Mouse (Mus musculus): Measurements from ENCODE around the gene Plod3.

The Plod3 gene

DNA sequence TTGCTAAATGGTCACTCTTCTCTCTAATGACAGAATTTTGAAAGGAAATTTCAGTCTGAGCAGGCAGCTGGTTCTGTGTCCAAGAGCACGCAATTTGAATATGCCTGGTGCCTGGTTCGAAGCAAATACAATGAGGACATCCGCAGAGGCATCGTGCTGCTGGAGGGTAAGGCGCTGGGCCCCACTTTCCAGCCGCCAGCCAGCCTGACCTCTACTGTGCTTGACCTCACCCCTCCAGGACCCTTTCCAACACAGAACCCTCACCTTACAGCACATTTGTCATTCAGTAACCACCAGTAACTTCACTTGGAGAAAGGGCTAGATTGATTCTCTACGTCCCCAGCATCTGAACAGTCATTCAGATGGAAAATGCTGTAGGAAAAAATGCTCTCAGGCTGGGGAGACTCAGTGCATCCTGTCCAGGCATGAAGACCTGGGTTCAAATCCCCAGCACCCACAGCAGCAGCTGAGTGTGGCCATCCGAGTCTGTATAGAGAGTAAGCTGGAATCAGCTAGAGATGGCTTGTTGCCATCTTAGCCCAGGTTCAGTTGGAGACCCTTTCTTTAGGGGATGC is 23.8 kb upstream of the Plod3 start:
- in situ Hi-C loops (cut with MboI; ENCODE audit: low sequenced_read_pairs): no loop called here

- in situ Hi-C loops (cut with MboI; ENCODE audit: low sequenced_read_pairs): no loop called here
Observed at GRCm38 (mm10) chr5:136965210-136965609, 21.6 kb upstream of the Plod3 start.

DNA sequence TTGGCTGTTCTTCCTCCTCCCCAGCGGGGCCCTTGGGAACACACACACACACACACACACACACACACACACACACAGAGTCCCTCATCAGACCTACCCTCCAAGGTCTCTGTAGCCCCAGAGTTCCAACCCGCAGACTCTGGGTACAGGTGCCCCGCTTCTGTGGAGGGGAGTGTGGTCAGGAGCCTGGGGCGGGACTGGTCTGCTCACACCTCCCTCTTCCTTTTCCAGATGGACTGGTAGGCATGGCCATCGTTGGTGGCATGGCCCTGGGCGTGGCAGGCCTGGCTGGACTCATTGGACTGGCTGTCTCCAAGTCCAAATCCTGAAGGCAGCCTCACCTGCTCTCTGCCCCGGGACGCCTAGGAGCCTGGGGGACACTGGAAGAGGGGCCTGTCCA is 21.1 kb upstream of the Plod3 start:
- in situ Hi-C loops (cut with MboI; ENCODE audit: low sequenced_read_pairs): no loop called here

- in situ Hi-C loops (cut with MboI; ENCODE audit: low sequenced_read_pairs): no loop called here
Observed at GRCm38 (mm10) chr5:136966331-136966730, 20.5 kb upstream of the Plod3 start, which contains the start of gene Cldn15. Gene Cldn15, plus strand, starts transcription at chr5:136966616.

- in situ Hi-C loops (cut with MboI; ENCODE audit: low sequenced_read_pairs): no loop called here
Observed at GRCm38 (mm10) chr5:136966861-136967455, 19.9 kb upstream of the Plod3 start.

- in situ Hi-C loops (cut with MboI; ENCODE audit: low sequenced_read_pairs): no loop called here
Observed at GRCm38 (mm10) chr5:136967592-136967991, 19.2 kb upstream of the Plod3 start.

DNA sequence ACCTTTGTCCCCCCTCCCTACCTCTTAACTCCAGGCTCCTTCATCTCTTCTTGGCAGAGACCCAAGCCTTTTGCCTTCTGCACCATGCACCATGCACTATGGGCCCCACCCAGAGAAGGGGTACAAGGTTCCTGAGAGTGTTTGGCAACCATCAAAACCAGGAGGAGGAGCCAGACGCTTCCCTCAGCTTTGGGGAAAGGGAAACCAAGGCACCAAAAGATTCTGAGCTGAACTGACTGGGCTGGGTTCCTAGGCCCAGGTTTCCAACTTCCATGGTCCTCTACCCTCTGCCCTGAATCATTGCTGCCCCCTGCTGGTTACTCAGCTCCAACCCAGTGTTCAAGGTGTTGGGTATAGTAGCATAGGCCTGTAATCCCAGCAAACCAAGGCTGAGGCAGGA is 16.1 kb upstream of the Plod3 start:
- in situ Hi-C loops (cut with MboI; ENCODE audit: low sequenced_read_pairs): no loop called here

GRCm38 (mm10) chr5:136973670-136974069 is 13.1 kb upstream of the Plod3 start:
- in situ Hi-C loops (cut with MboI; ENCODE audit: low sequenced_read_pairs): no loop called here

- in situ Hi-C loops (cut with MboI; ENCODE audit: low sequenced_read_pairs): no loop called here
Observed at GRCm38 (mm10) chr5:136977769-136978168, 9.1 kb upstream of the Plod3 start.

DNA sequence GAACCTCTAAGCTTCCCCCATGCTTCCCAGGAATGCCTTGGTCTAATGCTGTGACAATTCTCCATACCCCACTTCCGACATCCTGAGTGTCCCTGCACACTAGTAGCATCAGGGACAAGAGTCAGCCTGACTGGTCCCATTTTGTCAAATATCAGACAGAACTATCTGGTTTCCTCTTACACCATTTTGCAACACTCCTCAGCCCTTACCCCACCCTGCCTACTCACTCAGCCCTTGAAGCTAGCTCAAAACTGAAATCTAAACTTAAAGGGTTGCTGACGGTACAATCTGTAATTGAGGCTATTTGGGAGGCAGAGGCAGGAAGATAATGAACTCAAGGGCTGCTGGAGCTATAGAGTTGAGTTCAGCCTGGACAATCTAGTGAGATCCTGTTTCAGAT is 7.1 kb upstream of the Plod3 start:
- in situ Hi-C loops (cut with MboI; ENCODE audit: low sequenced_read_pairs): no loop called here

DNA sequence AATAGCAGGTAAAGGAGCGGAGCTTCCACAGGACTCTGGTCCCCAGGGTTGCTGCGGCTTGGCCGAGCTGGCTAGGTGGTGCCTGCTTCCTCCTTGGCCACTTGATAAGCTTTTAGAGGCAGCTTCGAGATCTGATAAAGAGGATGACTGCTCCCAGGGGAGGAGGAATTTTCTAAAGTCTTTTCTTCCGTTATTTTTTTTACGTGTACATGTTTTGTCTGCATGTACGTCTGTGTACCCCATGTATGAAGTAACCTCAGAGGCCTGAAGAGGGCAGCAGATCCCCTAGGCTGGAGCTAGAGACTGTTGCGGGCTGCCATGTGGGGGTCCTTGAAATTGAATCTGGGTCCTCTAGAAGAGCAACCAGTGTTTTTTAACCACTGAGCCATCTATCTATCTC is 5.8 kb upstream of the Plod3 start:
- in situ Hi-C loops (cut with MboI; ENCODE audit: low sequenced_read_pairs): no loop called here

DNA sequence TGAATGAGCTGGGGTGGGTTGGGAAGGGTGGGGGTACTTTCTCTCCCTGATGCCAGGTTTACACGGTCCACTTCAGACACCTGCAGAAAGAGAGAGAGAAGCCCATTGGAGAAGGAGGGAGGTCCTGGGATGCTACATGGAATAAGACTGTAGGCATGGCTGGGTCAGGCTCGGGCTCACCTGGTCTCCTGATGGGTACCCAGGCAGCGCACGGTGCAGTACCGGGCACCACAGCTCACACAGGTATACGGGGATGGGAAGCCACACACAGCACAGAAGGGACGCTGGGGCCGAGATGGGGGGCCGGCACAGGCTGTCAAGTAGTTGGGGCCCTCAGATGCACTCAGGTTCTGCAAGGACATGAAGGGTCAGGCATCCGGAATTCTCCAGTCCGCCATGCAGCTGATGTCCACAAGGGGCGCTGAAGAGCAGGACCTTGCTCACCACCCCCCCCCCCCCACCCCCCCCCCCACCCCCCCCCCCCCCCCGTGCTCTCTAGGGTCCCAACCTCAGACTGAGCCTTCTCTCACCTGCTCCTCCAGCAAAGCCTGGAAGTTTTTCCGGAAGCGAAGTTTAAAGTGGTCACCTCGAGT is 4.4 kb upstream of the Plod3 start:
- in situ Hi-C loops (cut with MboI; ENCODE audit: low sequenced_read_pairs): no loop called here

DNA sequence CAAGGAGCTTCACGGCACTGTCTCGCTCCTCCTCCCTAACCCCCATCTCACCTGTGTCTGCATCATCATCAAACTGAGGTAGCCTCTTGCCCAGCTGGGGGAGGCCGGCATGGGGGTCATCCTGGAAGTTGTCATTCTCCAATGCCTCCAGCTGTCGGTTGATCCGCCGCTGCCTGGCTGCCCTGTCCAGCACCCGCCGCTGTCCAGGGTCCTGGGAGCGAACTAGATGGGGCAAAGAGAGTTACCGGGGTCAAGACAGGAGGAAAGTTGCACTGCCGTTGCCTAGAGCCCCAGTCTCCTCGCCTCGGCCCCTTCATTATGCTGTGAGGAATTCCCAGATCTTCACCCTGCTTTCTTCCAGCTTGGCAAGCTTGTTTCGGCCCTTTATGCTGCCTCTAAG is 2.0 kb upstream of the Plod3 start:
- in situ Hi-C loops (cut with MboI; ENCODE audit: low sequenced_read_pairs): no loop called here

DNA sequence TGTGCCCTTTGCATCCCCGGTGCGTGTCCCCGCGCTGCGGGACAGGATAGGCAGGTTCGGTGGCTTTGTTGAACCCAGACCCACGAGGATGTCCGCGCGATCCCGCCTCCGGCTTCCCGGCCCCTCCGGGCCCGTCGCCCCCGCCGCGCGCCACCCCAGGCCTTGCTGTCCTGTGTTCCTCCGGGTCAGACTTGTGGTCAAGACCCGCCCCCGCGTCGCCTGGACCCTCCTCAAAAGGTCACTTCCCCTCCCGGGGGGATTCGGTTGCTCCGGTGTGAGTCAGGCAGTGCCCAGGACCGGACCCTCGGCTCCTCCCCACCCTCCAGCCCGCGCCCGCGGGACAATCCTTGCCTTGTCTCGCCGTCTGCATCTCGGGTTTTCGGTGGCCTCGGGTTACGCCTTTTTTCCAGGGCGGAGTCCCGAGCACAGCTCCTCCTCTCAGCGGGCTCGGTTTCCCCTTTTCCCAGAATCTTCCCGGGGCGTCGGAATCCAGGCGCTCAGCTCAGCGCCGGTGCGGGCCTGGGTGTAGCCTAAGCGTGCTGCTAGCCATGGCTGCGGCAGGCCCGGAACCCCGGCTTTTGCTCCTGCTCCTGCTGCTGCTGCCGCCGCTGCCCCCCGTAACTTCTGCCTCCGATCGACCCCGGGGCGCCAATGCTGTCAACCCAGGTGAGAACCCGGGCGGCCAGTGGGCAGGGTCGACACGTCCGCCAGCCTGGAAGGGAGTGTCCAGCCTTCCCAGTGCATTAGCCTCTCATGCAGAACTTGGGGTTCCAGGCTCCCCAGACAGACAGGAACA is 517 bp downstream of the Plod3 start:
- in situ Hi-C loops (cut with MboI; ENCODE audit: low sequenced_read_pairs): no loop called here

- in situ Hi-C loops (cut with MboI; ENCODE audit: low sequenced_read_pairs): no loop called here
Observed at GRCm38 (mm10) chr5:136987934-136988271, 1.1 kb downstream of the Plod3 start, which contains the start of gene Znhit1. Gene Znhit1, minus strand, starts transcription at chr5:136988021.

- in situ Hi-C loops (cut with MboI; ENCODE audit: low sequenced_read_pairs): no loop called here
Observed at GRCm38 (mm10) chr5:136988420-136988819, 1.6 kb downstream of the Plod3 start.

GRCm38 (mm10) chr5:136989801-136990200 is 3.0 kb downstream of the Plod3 start:
- in situ Hi-C loops (cut with MboI; ENCODE audit: low sequenced_read_pairs): no loop called here

- in situ Hi-C loops (cut with MboI; ENCODE audit: low sequenced_read_pairs): no loop called here
Observed at GRCm38 (mm10) chr5:136999449-136999848, 12.6 kb downstream of the Plod3 start.

DNA sequence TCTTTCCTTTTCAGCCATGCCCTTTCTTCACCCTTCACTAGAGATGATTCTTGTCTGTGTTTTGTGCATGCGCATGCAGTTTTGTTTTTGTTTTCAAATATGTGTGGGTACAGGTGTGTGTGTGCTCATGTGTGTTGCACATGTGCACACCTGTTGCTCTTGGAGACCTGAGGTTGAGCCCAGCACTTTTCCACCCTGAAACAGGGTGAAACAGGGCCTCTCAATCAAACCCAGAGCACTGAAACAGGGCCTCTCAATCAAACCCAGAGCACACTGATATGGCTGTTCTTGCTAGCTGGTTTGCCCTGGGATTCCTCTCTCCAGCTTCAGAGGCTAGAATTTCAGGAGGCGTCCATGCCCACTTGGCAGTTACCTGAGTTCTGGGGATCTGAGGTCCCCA is 13.8 kb downstream of the Plod3 start:
- in situ Hi-C loops (cut with MboI; ENCODE audit: low sequenced_read_pairs): no loop called here

GRCm38 (mm10) chr5:137007276-137007675 is 20.5 kb downstream of the Plod3 start:
- in situ Hi-C loops (cut with MboI; ENCODE audit: low sequenced_read_pairs): no loop called here

DNA sequence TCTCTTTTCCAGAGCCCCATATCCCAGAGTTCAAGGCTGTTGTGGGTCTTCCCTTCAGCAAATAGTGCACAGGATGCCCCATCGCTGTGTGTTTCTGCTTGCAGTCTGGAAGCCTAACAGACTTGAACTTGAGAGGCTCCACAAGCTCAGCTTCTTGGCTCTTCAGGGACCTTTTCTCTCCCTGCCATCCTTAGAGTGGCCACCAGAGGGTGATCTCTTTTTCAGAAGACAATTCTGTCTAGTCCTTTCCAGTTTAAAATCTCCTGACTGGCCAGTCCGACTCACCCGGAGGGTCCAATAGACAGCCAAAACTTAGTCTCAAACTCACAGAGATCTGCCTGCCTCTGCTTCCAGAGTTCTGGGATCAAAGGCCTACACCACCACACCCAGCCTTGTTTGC is 23.2 kb downstream of the Plod3 start:
- in situ Hi-C loops (cut with MboI; ENCODE audit: low sequenced_read_pairs): no loop called here

GRCm38 (mm10) chr5:137012401-137012950 is 25.7 kb downstream of the Plod3 start:
- in situ Hi-C loops (cut with MboI; ENCODE audit: low sequenced_read_pairs): no loop called here

All from CH12F3 (cell line).